Mouse (Mus musculus): ENCODE measurements around the gene Mesp1. TPM values are rescaled to one million over a fixed set of nuclear protein-coding genes. Genes with fewer than 3 reads are reported as not detected.
A peak's percentile ranks its signal among the peaks of the same experiment; 100 is the strongest.

Gene Mesp1
- polyA plus RNA-seq, 1 experiment from 2014 or later, result not detected

DNA sequence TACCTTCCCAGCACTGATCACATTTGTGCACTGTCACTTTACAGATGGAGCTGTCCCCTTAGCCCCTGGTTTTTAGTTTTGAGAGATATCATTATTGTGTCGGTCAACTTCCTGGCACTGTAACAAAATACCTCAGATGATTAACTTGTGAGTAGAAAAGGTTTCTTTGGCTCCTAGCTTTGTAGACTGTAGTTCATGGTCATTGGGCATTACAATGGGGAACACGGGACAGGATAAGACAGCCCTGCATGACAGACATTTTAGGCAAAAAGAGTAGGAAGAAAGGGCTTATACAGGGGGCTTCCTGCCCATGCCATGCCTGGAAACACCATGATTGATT is 11.1 kb downstream of the Mesp1 start:
- Histone ChIP-seq H3K9me3 (no peaks in the 10 kb centered on the region), H3K36me3 (no peaks in the 10 kb centered on the region)
- WGBS, result 86% methylated on average over 2 of the region's 2 CpGs

GRCm38 (mm10) chr7:79781826-79782515 is 11.6 kb downstream of the Mesp1 start:
- Histone ChIP-seq H3K4me3 (no peak overlapping the region), H3K27me3 (no peaks in the 10 kb centered on the region), H3K9ac (replicated peaks) (no peak overlapping the region), H3K4me2 (replicated peaks) (no peak overlapping the region), H3K27ac (replicated peaks) (no peak overlapping the region), H3K36me3 (no peaks in the 10 kb centered on the region), H3K4me1 (no peaks in the 10 kb centered on the region), H3K9me3 (no peaks in the 10 kb centered on the region)
- ATAC-seq (replicated peaks), result no peak
- WGBS, result 78% methylated on average over 11 of the region's 11 CpGs

More for the DNA sequence above, 11.1 kb downstream of the Mesp1 start:
- Histone ChIP-seq H3K4me1 (no peaks in the 10 kb centered on the region), H3K9ac (replicated peaks) (no peak overlapping the region), H3K27ac (replicated peaks) (no peak overlapping the region), H3K27me3 (no peaks in the 10 kb centered on the region), H3K4me2 (replicated peaks) (no peak overlapping the region), H3K4me3 (no peak overlapping the region)
- ATAC-seq (replicated peaks), result no peak

GRCm38 (mm10) chr7:79780647-79781626 is 12.7 kb downstream of the Mesp1 start:
- peak overlapping the region; percentile 33 for H3K9ac ChIP-seq (replicated peaks)
- 34% methylated on average over 16 of the region's 16 CpGs for WGBS
- H3K4me1 ChIP-seq, result no peaks in the 10 kb centered on the region
- H3K4me3 ChIP-seq, result peak overlapping the region; percentile 13; the same call in 1 of the 2 replicates
- no peaks in the 10 kb centered on the region for H3K27me3 ChIP-seq
- peak; percentile 51; the same call in 1 of the 2 replicates for ATAC-seq (replicated peaks)
- no peaks in the 10 kb centered on the region for H3K9me3 ChIP-seq
- no peak overlapping the region for H3K27ac ChIP-seq (replicated peaks)
- no peaks in the 10 kb centered on the region for H3K36me3 ChIP-seq
- H3K4me2 ChIP-seq (replicated peaks), result peak overlapping the region; percentile 34

DNA sequence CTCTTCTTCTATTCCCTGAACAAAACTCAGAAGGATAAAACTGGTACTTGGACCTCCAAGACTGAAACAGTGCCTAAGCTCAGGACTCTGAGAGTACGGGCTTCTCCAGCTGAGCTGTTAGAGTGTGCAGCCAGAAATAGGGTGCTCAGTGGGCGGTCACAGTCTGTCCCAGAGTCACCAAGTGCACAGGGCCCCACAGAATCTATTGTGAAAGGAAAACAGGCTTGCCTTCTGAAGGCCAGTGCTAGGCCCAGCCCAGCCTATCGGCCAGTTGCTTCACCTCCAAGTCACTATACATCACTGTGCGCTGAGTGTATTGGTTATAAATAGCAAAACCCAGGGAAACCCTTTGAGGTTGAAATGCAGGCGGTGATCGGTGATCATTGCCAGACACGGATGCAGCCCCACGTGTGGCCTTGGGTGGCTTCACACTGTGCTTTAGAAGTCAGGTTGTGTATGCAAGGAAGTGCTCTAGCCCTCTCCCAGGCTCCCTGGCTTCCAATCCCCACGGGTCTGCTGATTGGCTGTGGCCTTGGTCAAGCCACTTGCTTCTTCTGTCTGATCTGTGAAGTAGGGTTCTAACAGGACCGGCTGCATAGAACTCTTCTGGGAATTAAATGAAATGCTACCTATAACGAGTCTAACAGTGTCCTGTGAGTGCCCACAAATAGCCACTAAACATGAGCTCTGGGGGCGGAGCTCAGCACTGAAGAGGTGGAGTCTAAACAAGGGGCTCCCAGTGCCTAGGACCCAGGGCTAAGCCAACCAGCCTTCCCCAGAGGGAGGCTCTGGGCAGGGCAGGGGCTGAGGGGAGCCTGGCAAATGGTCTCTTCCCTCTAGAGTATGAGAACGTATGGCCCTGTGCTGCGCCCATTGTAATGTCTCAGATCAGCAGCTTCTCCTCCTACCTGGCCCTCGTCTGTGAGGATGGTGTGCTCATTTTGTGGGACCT is 21.8 kb downstream of the Mesp1 start:
- Histone ChIP-seq H3K4me3 (no peak overlapping the region), H3K9ac (replicated peaks) (no peak overlapping the region), H3K9me3 (no peaks in the 10 kb centered on the region), H3K27me3 (no peaks in the 10 kb centered on the region), H3K4me2 (replicated peaks) (no peak overlapping the region), H3K27ac (replicated peaks) (no peak overlapping the region), H3K4me1 (no peaks in the 10 kb centered on the region), H3K36me3 (no peaks in the 10 kb centered on the region)
- no peak for ATAC-seq (replicated peaks)
- 48% methylated on average over 15 of the region's 15 CpGs for WGBS

GRCm38 (mm10) chr7:79769664-79770063 is 23.9 kb downstream of the Mesp1 start:
- H3K9me3 ChIP-seq, result no peaks in the 10 kb centered on the region
- 93% methylated on average over 3 of the region's 3 CpGs for WGBS
- no peaks in the 10 kb centered on the region for H3K4me1 ChIP-seq
- H3K36me3 ChIP-seq, result no peaks in the 10 kb centered on the region
- H3K4me3 ChIP-seq, result no peak overlapping the region
- no peak for ATAC-seq (replicated peaks)
- H3K4me2 ChIP-seq (replicated peaks), result no peak overlapping the region
- no peaks in the 10 kb centered on the region for H3K27me3 ChIP-seq
- H3K27ac ChIP-seq (replicated peaks), result no peak overlapping the region
- no peak overlapping the region for H3K9ac ChIP-seq (replicated peaks)

- 50% methylated on average over 1 of the region's 1 CpGs for WGBS
Observed at GRCm38 (mm10) chr7:79765991-79766390, 27.6 kb downstream of the Mesp1 start.

GRCm38 (mm10) chr7:79762106-79762505 is 31.5 kb downstream of the Mesp1 start:
- no peak overlapping the region for H3K4me3 ChIP-seq
- no peak for ATAC-seq (replicated peaks)
- no peak overlapping the region for H3K27ac ChIP-seq (replicated peaks)
- H3K4me2 ChIP-seq (replicated peaks), result no peak overlapping the region
- no peaks in the 10 kb centered on the region for H3K27me3 ChIP-seq
- no peak overlapping the region for H3K9ac ChIP-seq (replicated peaks)
- 81% methylated on average over 8 of the region's 8 CpGs for WGBS
- H3K9me3 ChIP-seq, result no peaks in the 10 kb centered on the region
- H3K36me3 ChIP-seq, result no peaks in the 10 kb centered on the region
- no peaks in the 10 kb centered on the region for H3K4me1 ChIP-seq

More at GRCm38 (mm10) chr7:79765991-79766390, 27.6 kb downstream of the Mesp1 start:
- no peaks in the 10 kb centered on the region for H3K27me3 ChIP-seq
- H3K4me2 ChIP-seq (replicated peaks), result no peak overlapping the region
- no peaks in the 10 kb centered on the region for H3K9me3 ChIP-seq
- H3K9ac ChIP-seq (replicated peaks), result no peak overlapping the region
- H3K27ac ChIP-seq (replicated peaks), result no peak overlapping the region
- no peak for ATAC-seq (replicated peaks)
- no peak overlapping the region for H3K4me3 ChIP-seq
- no peaks in the 10 kb centered on the region for H3K4me1 ChIP-seq
- no peaks in the 10 kb centered on the region for H3K36me3 ChIP-seq

DNA sequence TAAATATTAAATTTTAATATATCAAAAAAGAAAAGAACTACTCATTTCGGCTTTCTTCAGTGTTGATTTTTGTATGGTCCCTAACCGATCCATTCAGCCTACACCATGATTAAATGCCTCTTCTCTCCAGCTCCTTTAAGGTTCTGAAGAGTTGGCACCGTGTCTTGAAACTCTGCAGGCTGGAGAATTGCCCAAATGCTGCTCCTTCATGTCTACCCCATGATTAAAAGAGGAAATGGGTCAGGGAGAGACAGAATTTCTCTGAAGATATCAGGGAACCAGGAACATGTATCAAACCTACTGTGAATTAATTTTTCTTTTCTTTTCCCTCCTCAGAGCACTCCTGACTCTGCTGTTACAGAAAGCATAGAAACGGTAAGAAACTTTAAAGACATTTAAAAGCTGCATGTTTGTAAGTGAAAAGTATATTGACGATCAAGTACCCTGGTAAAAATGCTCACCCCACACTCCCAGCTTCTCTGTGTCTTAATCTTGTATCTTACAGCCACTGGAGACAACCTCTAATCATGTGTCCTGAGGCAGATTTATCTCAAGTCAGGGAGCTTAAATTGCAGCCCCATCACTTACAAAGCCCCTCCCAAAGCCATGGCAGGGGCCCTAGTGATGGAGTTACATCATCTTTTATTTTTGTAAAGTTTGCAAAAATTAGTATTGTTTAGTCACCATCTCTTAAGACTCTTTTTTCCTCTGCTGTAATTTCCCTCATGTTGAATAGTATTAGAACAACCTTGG is 32.3 kb downstream of the Mesp1 start:
- 78% methylated on average over 5 of the region's 5 CpGs for WGBS
- Histone ChIP-seq H3K9me3 (no peaks in the 10 kb centered on the region), H3K9ac (replicated peaks) (no peak overlapping the region), H3K4me1 (no peaks in the 10 kb centered on the region), H3K27ac (replicated peaks) (no peak overlapping the region), H3K4me3 (no peak overlapping the region), H3K27me3 (no peaks in the 10 kb centered on the region), H3K4me2 (replicated peaks) (no peak overlapping the region), H3K36me3 (no peaks in the 10 kb centered on the region)
- no peak for ATAC-seq (replicated peaks)

GRCm38 (mm10) chr7:79759766-79760165 is 33.8 kb downstream of the Mesp1 start:
- ATAC-seq (replicated peaks), result no peak
- Histone ChIP-seq H3K36me3 (no peaks in the 10 kb centered on the region), H3K9ac (replicated peaks) (no peak overlapping the region), H3K9me3 (no peaks in the 10 kb centered on the region), H3K27ac (replicated peaks) (no peak overlapping the region), H3K4me3 (no peak overlapping the region), H3K4me1 (no peaks in the 10 kb centered on the region), H3K4me2 (replicated peaks) (no peak overlapping the region), H3K27me3 (no peaks in the 10 kb centered on the region)

DNA sequence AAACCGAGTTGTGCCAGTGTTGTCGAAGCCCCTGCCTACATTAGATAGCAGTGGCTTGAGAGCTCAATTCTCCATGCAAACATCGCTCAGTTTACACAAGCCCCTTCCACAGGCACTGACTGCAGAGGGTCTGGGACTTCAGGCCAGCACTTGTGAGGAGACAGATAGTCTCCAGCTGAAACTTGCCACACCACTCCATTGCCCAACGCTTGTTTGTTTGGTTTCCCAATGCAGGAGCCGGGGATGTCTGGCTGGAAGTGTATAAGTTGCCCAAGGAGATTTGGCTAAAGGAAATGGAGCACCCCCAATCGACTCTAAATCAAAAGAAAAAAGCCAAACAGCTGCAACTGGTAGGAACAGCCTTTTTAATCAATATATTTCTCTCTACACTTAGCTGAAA is 35.4 kb downstream of the Mesp1 start:
- Histone ChIP-seq H3K4me3 (no peak overlapping the region), H3K9me3 (no peaks in the 10 kb centered on the region), H3K9ac (replicated peaks) (no peak overlapping the region), H3K4me1 (no peaks in the 10 kb centered on the region), H3K27ac (replicated peaks) (no peak overlapping the region), H3K36me3 (no peaks in the 10 kb centered on the region), H3K27me3 (no peaks in the 10 kb centered on the region), H3K4me2 (replicated peaks) (no peak overlapping the region)
- no peak for ATAC-seq (replicated peaks)
- WGBS, result 79% methylated on average over 6 of the region's 6 CpGs

- no peak for ATAC-seq (replicated peaks)
- WGBS, result 54% methylated on average over 2 of the region's 2 CpGs
- Histone ChIP-seq H3K27me3 (no peaks in the 10 kb centered on the region), H3K4me2 (replicated peaks) (no peak overlapping the region), H3K27ac (replicated peaks) (no peak overlapping the region), H3K36me3 (no peaks in the 10 kb centered on the region), H3K9me3 (no peaks in the 10 kb centered on the region), H3K4me1 (no peaks in the 10 kb centered on the region), H3K4me3 (no peak overlapping the region), H3K9ac (replicated peaks) (no peak overlapping the region)
Observed at GRCm38 (mm10) chr7:79756334-79756733, 37.3 kb downstream of the Mesp1 start.
